Comparison of ENCODE assay signal across 11 mouse cellular contexts in the genomic region with DNA sequence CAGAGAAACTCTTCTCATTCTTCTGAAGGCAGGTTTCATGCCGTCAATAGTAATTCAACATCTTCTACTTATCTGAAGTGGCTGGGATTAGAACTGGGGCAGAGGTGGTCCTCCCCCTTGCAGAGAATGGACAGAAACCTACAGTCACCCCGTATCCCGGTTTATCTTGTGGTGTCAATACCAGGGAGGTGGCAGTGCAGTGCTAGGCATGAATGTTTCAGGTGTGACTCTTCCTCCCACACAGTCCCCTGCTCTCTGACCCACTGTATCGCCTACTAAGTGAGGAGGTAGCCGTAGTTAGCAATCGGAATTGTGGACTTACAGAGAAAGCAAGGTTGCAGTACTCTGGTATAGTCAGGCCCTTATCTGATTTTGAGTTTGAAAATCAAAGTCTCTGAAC.
"Had no signal": no experiment of that assay in that cellular context is flagged by ENCODE, and none has a peak within 500 bp of the region (broad histone marks: within the 10 kb centered on the region; RNA-seq: fewer than 3 reads in every experiment).

No protein-coding gene starts in this region.

- H3K9ac ChIP-seq: midbrain, embryonic 13.5 days had no signal

- H3K27ac ChIP-seq: left cerebral cortex, adult 2 months; limb, embryonic 10.5 days; midbrain, embryonic 13.5 days had no signal

- ATAC-seq: lung, postnatal 0 days; midbrain, embryonic 13.5 days had no signal

- H3K27me3 ChIP-seq: midbrain, embryonic 13.5 days had no signal

- H3K4me2 ChIP-seq: midbrain, embryonic 13.5 days had no signal

- H3K4me3 ChIP-seq: left cerebral cortex, adult 2 months; limb, embryonic 10.5 days; midbrain, embryonic 13.5 days had no signal

- DNase-seq: kidney, adult 18-20 months; kidney, postnatal 25 days; lung, adult 2 months; lung, postnatal 36 days; right cerebral cortex, adult 18-20 months; right cerebral cortex, postnatal 25 days; thymus, postnatal 36 days had no signal

- H3K9me3 ChIP-seq: limb, embryonic 10.5 days; midbrain, embryonic 13.5 days had no signal
